Mouse (Mus musculus): Measurements from ENCODE around the gene Endou. TPM values are rescaled to one million over a fixed set of nuclear protein-coding genes. Genes with fewer than 3 reads are reported as not detected.
"Not testable (repeated sequence)": the region's sequence is repeated elsewhere in the genome, so short reads cannot be mapped to it uniquely, and the experiment has no call there.

Gene Endou
- polyA plus RNA-seq, 1 experiment from 2014 or later, result 0.12 TPM

DNA sequence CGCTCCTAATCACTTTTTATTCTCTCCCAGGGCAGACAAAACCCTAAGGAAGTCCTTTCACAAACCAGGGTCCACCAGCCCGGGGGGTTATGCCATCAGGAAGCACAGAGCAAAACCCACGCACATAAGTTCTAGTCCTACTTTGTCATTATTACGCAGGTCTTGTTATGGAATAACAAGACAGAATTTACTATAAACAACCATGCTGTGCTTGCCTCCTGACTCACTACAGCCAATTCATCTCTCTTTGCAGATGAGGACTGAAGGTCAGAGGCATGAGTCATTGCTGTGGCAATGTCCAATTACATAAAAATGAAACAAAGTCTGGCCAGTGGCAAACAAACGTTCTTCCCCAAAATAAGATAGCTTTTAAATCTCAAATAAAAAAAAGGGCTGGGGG lies 37.7 kb downstream of the Endou start:
- WGBS, result 91% methylated on average over 5 of the region's 5 CpGs
- H3K36me3 ChIP-seq (replicated peaks), result peaks cover 97% of the 10 kb centered on the region
- no peaks in the 10 kb centered on the region for H3K27me3 ChIP-seq (ENCODE audit: poor library complexity, severe bottlenecking)
- no peaks in the 10 kb centered on the region for H3K9me3 ChIP-seq
- no peak overlapping the region for H3K27ac ChIP-seq
- H3K4me3 ChIP-seq, result no peak overlapping the region
- no peak for DNase-seq (ENCODE audit: extremely low spot score, low spot score)
- H3K4me1 ChIP-seq, result no peaks in the 10 kb centered on the region

DNA sequence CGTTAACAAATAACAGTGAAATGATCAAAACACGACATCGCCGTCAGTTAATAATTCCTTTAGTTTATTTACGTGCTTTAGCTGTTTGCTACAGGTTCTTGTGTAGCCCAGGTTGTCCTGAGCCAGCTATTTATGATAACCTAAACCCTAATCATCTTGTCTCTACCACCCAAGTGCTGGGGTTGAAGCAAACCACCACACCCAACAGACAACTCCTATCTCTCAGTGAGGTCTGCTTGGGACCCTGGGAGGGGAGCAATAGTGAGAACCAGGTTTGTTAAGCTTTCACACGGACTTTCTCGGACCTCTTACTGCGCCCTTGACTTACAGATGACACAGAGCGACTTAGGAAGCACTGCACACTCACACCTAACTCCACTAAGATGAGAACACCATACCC lies 47.0 kb downstream of the Endou start:
- 97% methylated on average over 9 of the region's 9 CpGs for WGBS
- no peaks in the 10 kb centered on the region for H3K27me3 ChIP-seq (ENCODE audit: poor library complexity, severe bottlenecking)
- no peaks in the 10 kb centered on the region for H3K4me1 ChIP-seq
- DNase-seq (ENCODE audit: extremely low spot score, low spot score), result no peak
- no peak overlapping the region for H3K27ac ChIP-seq
- peaks cover 100% of the 10 kb centered on the region for H3K36me3 ChIP-seq (replicated peaks)
- H3K9me3 ChIP-seq, result no peaks in the 10 kb centered on the region
- H3K4me3 ChIP-seq, result no peak overlapping the region

DNA sequence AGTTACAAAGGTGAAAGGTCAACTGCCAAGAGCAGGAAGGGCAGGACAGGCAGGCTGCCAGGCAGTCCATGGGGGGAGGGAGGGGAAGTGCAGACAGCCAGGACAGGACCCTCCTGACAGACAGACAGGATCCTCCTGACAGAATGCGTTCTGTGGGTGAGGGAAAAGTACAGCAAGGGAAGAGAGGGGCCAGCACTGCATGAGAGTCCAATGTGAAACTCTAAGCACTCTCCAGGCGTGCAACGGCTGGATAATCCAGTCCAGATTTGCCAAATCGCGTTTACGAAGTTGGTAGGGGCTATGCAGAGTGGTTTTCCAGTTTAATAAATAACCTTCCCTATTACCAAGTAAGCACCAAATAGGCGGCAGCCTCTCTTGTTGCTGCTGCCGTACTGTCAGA lies 49.1 kb downstream of the Endou start:
- WGBS, result 94% methylated on average over 8 of the region's 8 CpGs
- H3K36me3 ChIP-seq (replicated peaks), result peaks cover 100% of the 10 kb centered on the region

DNA sequence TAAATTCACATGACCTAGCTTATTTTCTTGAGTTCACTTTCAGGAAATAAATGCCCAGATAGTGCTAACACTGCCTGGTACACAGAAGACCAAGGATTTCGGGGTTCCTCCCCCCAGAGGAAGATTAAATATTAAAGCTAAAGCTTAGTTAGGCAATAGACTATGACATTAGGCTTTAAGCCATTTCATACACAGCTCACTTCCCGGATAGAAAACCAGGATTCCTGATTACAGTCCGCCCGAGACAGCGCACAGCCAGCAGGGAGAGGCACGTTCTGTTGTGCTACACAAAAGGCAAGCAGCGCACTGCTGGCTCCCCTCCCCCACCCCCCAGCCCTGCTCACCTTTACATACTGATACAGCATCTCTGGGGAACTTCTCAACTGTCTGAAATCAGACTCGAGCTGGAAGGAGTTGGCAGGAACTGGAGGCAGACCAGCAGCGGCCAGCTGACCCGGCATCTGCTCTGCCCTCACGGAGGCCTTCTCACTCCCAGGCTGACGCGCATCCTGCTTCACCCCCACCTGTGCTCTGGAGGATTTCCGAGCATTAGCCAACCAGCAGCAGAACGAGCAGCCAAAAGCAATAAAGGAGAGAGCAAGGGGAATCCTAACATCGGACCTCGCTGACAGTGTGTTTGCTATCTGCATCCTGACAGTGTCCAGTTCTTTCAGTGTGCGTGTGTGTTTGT lies 51.0 kb downstream of the Endou start:
- 86% methylated on average over 18 of the region's 18 CpGs for WGBS
- no peak overlapping the region for H3K27ac ChIP-seq
- H3K9me3 ChIP-seq, result no peaks in the 10 kb centered on the region
- no peaks in the 10 kb centered on the region for H3K27me3 ChIP-seq (ENCODE audit: poor library complexity, severe bottlenecking)
- no peak for DNase-seq (ENCODE audit: extremely low spot score, low spot score)
- no peaks in the 10 kb centered on the region for H3K4me1 ChIP-seq
- no peak overlapping the region for H3K4me3 ChIP-seq
- peaks cover 99% of the 10 kb centered on the region for H3K36me3 ChIP-seq (replicated peaks)

More for the DNA sequence above, 49.1 kb downstream of the Endou start:
- H3K27me3 ChIP-seq (ENCODE audit: poor library complexity, severe bottlenecking), result no peaks in the 10 kb centered on the region
- no peaks in the 10 kb centered on the region for H3K4me1 ChIP-seq
- no peak for DNase-seq (ENCODE audit: extremely low spot score, low spot score)
- no peak overlapping the region for H3K27ac ChIP-seq
- H3K4me3 ChIP-seq, result no peak overlapping the region
- no peaks in the 10 kb centered on the region for H3K9me3 ChIP-seq

DNA sequence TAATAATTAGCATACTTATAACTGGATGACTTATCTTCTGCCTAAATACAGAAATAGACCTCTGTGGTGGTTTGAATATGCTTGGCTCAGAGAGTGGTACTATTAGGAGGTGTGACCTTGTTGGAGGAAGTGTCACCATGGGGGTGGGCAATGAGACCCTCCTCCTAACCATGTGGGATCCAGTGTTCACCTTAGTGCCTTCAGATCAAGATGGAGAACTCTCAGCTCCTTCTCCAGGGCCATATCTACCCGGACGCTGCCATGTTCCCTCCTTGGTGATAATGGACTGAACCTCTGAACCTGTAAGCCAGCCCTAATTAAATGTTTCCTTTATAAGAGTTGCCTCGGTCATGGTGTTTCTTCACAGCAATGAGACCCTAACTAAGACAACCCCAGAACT lies 53.8 kb downstream of the Endou start:
- Histone ChIP-seq H3K27ac (no peak overlapping the region), H3K27me3 (ENCODE audit: poor library complexity, severe bottlenecking) (no peaks in the 10 kb centered on the region), H3K36me3 (replicated peaks) (peaks cover 96% of the 10 kb centered on the region), H3K4me3 (no peak overlapping the region), H3K9me3 (no peaks in the 10 kb centered on the region), H3K4me1 (peaks cover 4% of the 10 kb centered on the region)
- 93% methylated on average over 3 of the region's 3 CpGs for WGBS
- no peak for DNase-seq (ENCODE audit: extremely low spot score, low spot score)

DNA sequence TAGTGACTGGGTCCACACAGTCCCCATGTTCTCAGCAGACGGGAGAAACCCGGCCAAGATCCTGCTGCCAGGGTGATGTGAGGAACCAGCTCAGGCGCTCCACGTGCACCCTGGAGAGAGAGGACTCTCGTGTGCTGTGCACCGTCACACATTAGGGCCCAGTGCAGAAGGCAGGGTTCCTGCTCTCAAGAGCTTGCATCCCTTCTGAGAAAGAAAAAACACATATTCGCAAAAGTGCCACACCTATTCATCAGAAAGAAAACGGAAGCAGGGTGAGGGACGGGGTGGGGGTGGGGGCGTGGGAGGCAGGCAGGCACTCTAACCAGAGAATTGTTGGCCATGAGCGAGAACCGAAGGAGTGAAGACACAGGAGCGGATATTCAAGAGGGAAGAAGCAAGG lies 55.2 kb downstream of the Endou start:
- 95% methylated on average over 13 of the region's 13 CpGs for WGBS

DNA sequence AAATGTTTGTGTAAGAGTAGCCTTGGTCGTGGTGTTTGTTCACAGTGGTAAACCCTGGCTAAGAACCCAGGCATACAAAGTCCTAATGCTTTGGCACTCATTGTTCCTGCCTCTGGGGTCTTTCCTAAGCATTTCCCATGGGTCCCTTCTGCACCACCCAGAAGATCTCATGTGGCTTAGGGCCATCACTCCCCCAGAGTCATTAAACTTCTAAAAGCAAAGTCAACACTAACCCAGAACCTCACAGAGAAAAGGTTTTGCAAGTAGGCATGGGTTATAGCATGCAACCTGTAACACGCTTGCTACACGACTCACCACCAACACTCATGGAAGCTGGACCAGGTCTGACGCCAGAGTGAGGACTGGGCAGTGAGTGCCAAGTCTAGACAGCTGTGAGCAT lies 56.7 kb downstream of the Endou start:
- peaks cover 81% of the 10 kb centered on the region for H3K36me3 ChIP-seq (replicated peaks)
- no peak for DNase-seq (ENCODE audit: extremely low spot score, low spot score)
- WGBS, result 92% methylated on average over 4 of the region's 4 CpGs

More for the DNA sequence above, 55.2 kb downstream of the Endou start:
- Histone ChIP-seq H3K27me3 (ENCODE audit: poor library complexity, severe bottlenecking) (no peaks in the 10 kb centered on the region), H3K4me3 (no peak overlapping the region), H3K4me1 (peaks cover 9% of the 10 kb centered on the region), H3K27ac (no peak overlapping the region), H3K9me3 (no peaks in the 10 kb centered on the region), H3K36me3 (replicated peaks) (peaks cover 96% of the 10 kb centered on the region)
- no peak for DNase-seq (ENCODE audit: extremely low spot score, low spot score)

DNA sequence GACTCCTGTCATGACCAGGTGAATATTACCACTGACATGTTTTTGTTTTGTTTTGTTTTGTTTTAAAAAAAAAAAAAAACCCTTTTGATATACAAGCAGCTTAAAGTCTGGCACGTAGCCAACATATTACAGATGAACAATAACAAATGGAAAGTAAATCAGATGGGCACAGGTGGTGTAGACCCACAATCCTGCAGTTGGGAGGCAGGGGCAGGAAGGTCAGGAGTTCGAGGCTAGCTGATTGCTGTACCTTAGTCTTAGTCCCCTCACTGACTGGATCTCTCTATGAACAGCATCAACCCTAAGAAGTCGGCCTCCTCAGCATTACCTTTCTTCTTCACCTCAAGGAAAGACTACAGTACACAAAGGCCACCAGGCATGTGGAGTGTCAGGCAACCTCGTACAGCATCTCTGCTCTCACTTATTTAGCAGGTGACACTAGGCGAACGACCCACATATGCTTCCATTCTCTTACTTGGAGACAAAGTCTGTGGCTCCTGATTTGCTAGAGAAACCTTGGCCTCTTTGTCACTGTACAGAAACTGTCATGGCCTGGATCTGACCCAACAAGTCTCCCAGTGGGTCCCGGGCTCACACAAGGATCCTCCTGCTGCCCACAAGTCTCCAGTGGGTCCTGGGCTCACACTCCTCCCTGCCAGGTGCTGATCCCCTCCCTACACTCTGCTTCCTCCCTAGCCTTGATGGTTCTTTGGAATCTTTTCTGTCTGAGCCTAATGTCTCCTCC lies 57.7 kb downstream of the Endou start:
- H3K4me3 ChIP-seq, result no peak overlapping the region
- no peaks in the 10 kb centered on the region for H3K9me3 ChIP-seq
- peaks cover 71% of the 10 kb centered on the region for H3K36me3 ChIP-seq (replicated peaks)
- DNase-seq (ENCODE audit: extremely low spot score, low spot score), result no peak
- no peaks in the 10 kb centered on the region for H3K27me3 ChIP-seq (ENCODE audit: poor library complexity, severe bottlenecking)
- H3K27ac ChIP-seq, result no peak overlapping the region
- WGBS, result 93% methylated on average over 7 of the region's 7 CpGs
- peaks cover 9% of the 10 kb centered on the region for H3K4me1 ChIP-seq

More for the DNA sequence above, 56.7 kb downstream of the Endou start:
- no peaks in the 10 kb centered on the region for H3K9me3 ChIP-seq
- no peak overlapping the region for H3K4me3 ChIP-seq
- H3K27ac ChIP-seq, result no peak overlapping the region
- H3K4me1 ChIP-seq, result peaks cover 9% of the 10 kb centered on the region
- no peaks in the 10 kb centered on the region for H3K27me3 ChIP-seq (ENCODE audit: poor library complexity, severe bottlenecking)

DNA sequence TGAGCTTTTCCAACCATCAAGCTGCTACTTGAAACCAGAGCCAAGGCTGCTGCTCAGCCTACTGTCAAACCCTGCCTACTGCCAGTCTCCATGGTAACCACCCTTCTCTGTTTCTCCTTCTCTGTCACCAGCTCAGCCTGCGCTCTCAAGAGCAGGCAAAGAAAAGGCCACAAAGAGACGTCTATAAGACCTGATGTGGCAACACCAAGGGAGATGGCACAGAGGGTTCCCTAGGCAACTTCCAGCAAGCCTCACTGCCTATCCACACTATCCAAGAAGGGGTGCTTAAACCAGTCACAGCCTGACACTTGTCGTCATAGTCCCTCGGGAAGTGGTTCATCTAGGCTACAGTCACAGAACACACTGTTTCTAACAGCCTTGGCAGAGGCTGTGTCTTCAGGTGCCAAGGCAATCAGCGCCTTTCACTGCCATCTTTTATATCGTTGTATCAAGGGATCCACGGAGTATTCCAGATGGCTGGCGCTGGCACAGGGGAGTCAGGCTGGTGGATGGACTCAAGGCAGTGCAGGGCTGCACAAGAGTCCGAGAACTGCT lies 58.9 kb downstream of the Endou start:
- H3K36me3 ChIP-seq (replicated peaks), result peaks cover 60% of the 10 kb centered on the region
- DNase-seq (ENCODE audit: extremely low spot score, low spot score), result no peak

DNA sequence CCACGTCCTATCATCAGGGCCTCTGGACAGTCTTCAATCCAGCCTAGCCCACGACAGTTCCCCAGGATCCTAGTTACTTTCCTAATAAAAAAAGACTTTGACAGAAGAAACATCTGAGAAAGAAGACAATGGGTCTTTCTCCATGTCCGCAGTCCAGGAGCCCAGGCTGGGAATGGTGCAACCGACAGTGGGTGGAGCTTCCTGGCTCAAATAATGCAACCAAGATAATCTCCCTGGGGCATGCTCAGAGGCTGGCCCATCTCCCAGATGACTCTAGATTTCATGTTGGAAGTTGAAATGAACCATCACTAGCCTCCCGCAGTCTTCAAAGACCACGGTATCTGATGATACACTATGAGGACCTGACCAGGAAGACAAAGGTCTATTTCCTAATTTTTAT lies 60.6 kb downstream of the Endou start:
- H3K4me1 ChIP-seq, result peaks cover 16% of the 10 kb centered on the region
- no peak for DNase-seq (ENCODE audit: extremely low spot score, low spot score)
- no peaks in the 10 kb centered on the region for H3K27me3 ChIP-seq (ENCODE audit: poor library complexity, severe bottlenecking)
- H3K9me3 ChIP-seq, result no peaks in the 10 kb centered on the region
- 86% methylated on average over 6 of the region's 6 CpGs for WGBS
- no peak overlapping the region for H3K27ac ChIP-seq
- peaks cover 43% of the 10 kb centered on the region for H3K36me3 ChIP-seq (replicated peaks)
- H3K4me3 ChIP-seq, result no peak overlapping the region

More for the DNA sequence above, 58.9 kb downstream of the Endou start:
- no peak overlapping the region for H3K4me3 ChIP-seq
- WGBS, result 77% methylated on average over 9 of the region's 9 CpGs
- no peaks in the 10 kb centered on the region for H3K9me3 ChIP-seq
- H3K27ac ChIP-seq, result no peak overlapping the region
- no peaks in the 10 kb centered on the region for H3K27me3 ChIP-seq (ENCODE audit: poor library complexity, severe bottlenecking)
- peaks cover 16% of the 10 kb centered on the region for H3K4me1 ChIP-seq

DNA sequence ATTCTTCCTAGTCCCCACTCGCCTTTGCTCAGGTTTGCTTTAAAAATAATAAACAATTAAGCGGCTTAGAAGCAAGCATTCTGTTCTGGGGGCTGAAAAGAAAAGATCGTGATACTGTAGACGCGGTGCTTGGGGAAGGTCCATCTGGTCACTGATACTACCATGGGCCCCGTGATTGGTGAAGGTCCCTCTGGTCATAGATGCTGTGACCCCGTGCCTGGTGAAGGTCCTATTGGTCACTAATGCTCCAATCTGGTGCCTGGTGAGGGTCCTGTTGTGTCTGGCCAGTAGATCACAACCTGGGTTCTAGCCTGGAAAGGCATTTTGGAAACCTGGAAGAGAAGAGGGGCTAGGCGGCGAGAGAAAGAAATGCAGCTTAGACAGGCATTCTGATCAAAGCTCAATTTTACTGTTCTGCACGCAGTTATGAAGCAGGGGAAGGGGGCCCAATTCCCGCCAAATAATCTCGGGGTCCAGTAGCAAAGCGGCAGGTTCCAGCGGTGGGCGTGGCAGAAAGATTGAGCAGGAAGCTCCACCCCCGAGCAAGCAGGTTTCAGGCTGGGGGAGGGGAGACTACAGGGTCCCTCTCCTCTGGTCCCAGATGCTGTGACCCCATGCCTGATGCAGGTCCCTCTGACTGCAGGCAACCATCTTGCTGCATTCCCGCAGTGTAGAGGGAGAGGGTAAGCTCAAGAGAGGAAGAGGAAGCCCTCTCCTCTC lies 62.8 kb downstream of the Endou start:
- Histone ChIP-seq H3K4me1 (peaks cover 20% of the 10 kb centered on the region), H3K36me3 (replicated peaks) (peaks cover 21% of the 10 kb centered on the region), H3K27ac (peak overlapping the region; percentile 66)
- H3K4me3 ChIP-seq; H3K9me3 ChIP-seq; H3K27me3 ChIP-seq (ENCODE audit: poor library complexity, severe bottlenecking); DNase-seq (ENCODE audit: extremely low spot score, low spot score): not testable (repeated sequence)
- WGBS, result 76% methylated on average over 17 of the region's 17 CpGs

DNA sequence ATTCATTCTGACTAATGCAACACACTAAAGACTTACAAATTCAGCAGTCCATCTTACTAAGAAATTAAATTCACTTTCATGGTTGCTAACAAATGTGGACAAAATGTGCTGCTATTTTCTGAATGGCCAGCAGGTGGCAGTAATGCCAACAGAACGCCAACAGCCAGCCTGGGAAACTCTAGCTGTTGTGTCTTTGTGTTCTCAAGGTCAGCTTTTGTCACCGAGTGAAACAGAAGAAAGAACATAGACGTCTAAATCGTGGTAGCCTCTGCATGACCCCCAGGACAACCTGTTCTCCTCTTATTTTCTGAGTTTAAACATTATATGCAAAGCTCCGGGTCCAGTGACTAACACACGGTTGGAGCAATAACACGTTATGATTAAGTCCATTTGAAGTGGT lies 63.7 kb downstream of the Endou start:
- no peak overlapping the region for H3K4me3 ChIP-seq
- peaks cover 16% of the 10 kb centered on the region for H3K36me3 ChIP-seq (replicated peaks)
- DNase-seq (ENCODE audit: extremely low spot score, low spot score), result peak; percentile 76
- H3K9me3 ChIP-seq, result no peaks in the 10 kb centered on the region
- WGBS, result 43% methylated on average over 7 of the region's 7 CpGs
- peak overlapping the region; percentile 66; the same call in 1 of the 2 replicates for H3K27ac ChIP-seq
- H3K4me1 ChIP-seq, result peaks cover 17% of the 10 kb centered on the region
- H3K27me3 ChIP-seq (ENCODE audit: poor library complexity, severe bottlenecking), result no peaks in the 10 kb centered on the region

DNA sequence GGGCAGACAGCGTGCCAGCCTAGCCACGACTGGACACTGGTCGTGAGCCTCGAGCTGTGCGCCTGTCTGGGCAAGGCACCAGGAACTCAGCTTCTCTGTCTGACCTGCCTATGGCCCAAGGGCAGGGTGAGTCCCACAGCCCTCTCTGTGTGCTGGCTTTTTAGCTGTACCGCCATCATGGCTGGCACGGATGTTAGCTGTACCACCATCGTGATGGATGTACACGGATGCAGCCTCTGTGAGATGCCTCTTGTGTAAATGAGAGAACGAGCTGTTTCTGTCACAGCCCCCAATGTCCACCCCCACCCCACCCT lies 64.7 kb downstream of the Endou start:
- Histone ChIP-seq H3K36me3 (replicated peaks) (peaks cover 6% of the 10 kb centered on the region; the same call in 1 of the 2 replicates), H3K9me3 (no peaks in the 10 kb centered on the region), H3K27me3 (ENCODE audit: poor library complexity, severe bottlenecking) (no peaks in the 10 kb centered on the region), H3K4me1 (peaks cover 11% of the 10 kb centered on the region), H3K27ac (no peak overlapping the region), H3K4me3 (no peak overlapping the region)
- WGBS, result 96% methylated on average over 10 of the region's 10 CpGs
- DNase-seq (ENCODE audit: extremely low spot score, low spot score), result no peak

Data from forebrain, embryonic 10.5 days (tissue).